Mouse (Mus musculus): ENCODE measurements around the gene Ngly1.

DNA sequence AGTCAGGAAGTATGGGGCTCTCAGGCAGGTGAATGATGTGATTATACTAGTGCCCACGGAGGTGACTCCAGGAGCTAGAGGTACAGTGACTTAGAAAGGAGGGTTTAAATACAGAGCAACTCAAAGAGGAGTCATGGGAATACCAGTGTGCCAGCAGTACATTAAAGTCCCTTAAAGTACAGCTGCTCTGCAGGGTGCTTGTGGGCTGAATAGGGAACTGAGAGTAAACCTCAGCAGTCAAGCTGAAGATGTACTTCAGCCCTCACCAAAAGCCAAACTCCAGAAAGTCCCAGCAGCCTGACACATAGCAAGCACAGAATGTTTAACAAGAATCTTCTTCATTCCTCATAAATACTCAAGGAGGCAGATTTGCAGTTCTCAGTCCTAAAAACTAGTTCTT, 53.6 kb downstream of the Ngly1 start:
- TF ChIP-seq EP300 (IDR thresholded peaks at IDR 0.05; ENCODE audit: low read depth) = no peak
- no peak for TF ChIP-seq CTCF (IDR thresholded peaks at IDR 0.05; ENCODE audit: low read depth)

All from heart, postnatal 0 days (tissue).